Mouse (Mus musculus) thymus, adult 18-20 months (tissue): Measurements from ENCODE around the gene Wnt10a.
A peak's percentile ranks its signal among the peaks of the same experiment; 100 is the strongest.
"Not testable (repeated sequence)": the region's sequence is repeated elsewhere in the genome, so short reads cannot be mapped to it uniquely, and the experiment has no call there.

Experiments used
- DNase-seq, 2 experiments: peaks; one replicate each; pipeline ENCODE4 v3.0.0; 2022; ENCODE audit warnings: mixed read lengths in 2 of 2

Gene Wnt10a

GRCm38 (mm10) chr1:74787846-74788245 is 3.5 kb upstream of the Wnt10a start:
- peak in 1 of 2 experiments; percentile 52 for DNase-seq

- DNase-seq, result no peak
Observed at GRCm38 (mm10) chr1:74788603-74789176, 2.6 kb upstream of the Wnt10a start.

GRCm38 (mm10) chr1:74790095-74790494 is 1.2 kb upstream of the Wnt10a start:
- DNase-seq, result no peak

- no peak for DNase-seq
Observed at GRCm38 (mm10) chr1:74792831-74793660, 1.7 kb downstream of the Wnt10a start.

- no peak for DNase-seq
Observed at GRCm38 (mm10) chr1:74794487-74795144, 3.3 kb downstream of the Wnt10a start.

- no peak for DNase-seq
Observed at GRCm38 (mm10) chr1:74795145-74795529, 3.8 kb downstream of the Wnt10a start.

- no peak for DNase-seq
Observed at GRCm38 (mm10) chr1:74797459-74797858, 6.1 kb downstream of the Wnt10a start.

- DNase-seq, result no peak
Observed at GRCm38 (mm10) chr1:74800424-74800888, 9.1 kb downstream of the Wnt10a start.

- DNase-seq, result no peak
Observed at GRCm38 (mm10) chr1:74801631-74802140, 10.4 kb downstream of the Wnt10a start.

- DNase-seq, result peak; percentile 67 to 70
Observed at GRCm38 (mm10) chr1:74802795-74803656, 11.7 kb downstream of the Wnt10a start.

- no peak for DNase-seq
Observed at GRCm38 (mm10) chr1:74804211-74804870, 13.0 kb downstream of the Wnt10a start.

- no peak for DNase-seq
Observed at GRCm38 (mm10) chr1:74805340-74805835, 14.1 kb downstream of the Wnt10a start.

- no peak for DNase-seq
Observed at GRCm38 (mm10) chr1:74805843-74806242, 14.5 kb downstream of the Wnt10a start.

GRCm38 (mm10) chr1:74806360-74807311 is 15.3 kb downstream of the Wnt10a start:
- peak; percentile 23 to 49 for DNase-seq

GRCm38 (mm10) chr1:74807551-74808071 is 16.3 kb downstream of the Wnt10a start:
- DNase-seq, result no peak

- peak; percentile 64 to 70 for DNase-seq
Observed at GRCm38 (mm10) chr1:74808078-74808477, 16.8 kb downstream of the Wnt10a start.

GRCm38 (mm10) chr1:74809007-74809406 is 17.7 kb downstream of the Wnt10a start:
- DNase-seq, result no peak

GRCm38 (mm10) chr1:74814931-74815647 is 23.8 kb downstream of the Wnt10a start:
- no peak for DNase-seq

GRCm38 (mm10) chr1:74815965-74816364 is 24.6 kb downstream of the Wnt10a start:
- DNase-seq, result not testable (repeated sequence)
